Mouse (Mus musculus): Measurements from ENCODE around the gene Nudt14. TPM values are rescaled to one million over a fixed set of nuclear protein-coding genes. Genes with fewer than 3 reads are reported as not detected.

The Nudt14 gene
- 53.9 and 60.7 TPM in 2 replicates for polyA plus RNA-seq (2015; fragmentation: Nextera tagmentation; extraction: Ambion mirVana)

DNA sequence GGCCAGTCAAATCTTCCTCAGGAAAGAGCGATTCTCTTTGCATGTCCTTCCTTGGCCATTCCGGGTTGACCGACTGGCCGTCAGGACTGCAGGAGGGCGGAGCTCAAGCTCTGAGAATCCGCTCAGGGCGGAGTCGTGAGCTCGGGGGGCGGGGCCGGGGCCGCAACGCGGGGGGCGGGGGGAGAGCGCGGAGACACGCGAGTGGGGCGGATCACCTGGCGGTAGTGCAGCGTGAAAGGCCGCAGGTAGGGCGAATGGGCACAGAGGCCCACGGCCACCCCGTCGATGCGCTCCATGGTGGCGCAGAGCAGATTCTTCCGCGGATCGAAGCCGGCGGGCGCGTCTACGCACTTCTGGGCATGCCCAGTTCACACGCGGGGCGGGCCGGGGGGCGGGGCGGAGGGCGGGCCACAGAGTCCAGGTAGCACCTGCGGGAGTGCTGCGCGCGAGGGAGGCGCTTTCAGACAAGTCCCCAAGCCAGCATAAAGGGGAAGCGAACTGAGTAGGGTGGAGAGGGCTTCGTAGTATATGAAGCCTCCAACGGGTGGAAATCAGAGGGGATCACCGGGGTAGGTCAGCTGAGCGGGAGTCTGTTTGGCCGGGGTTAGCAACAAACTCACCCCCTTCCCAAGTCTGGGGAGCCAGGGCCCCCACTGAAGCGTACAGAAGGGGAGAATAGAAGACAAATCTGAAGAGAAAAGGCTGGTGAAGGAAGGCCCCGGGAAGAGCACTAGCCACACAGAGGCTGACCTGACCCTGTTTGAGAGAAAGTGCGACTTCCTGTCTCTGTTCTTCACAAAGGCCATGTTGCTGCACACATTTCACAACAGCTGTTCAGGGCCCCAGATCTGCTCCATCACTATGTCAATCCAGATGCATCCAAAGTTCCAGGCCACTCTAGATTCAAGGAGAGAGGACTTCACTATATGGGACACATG lies at the start of gene Nudt14:
Nudt14 (minus strand) TSS at position 349 of the 938 bp plus-strand sequence.

DNA sequence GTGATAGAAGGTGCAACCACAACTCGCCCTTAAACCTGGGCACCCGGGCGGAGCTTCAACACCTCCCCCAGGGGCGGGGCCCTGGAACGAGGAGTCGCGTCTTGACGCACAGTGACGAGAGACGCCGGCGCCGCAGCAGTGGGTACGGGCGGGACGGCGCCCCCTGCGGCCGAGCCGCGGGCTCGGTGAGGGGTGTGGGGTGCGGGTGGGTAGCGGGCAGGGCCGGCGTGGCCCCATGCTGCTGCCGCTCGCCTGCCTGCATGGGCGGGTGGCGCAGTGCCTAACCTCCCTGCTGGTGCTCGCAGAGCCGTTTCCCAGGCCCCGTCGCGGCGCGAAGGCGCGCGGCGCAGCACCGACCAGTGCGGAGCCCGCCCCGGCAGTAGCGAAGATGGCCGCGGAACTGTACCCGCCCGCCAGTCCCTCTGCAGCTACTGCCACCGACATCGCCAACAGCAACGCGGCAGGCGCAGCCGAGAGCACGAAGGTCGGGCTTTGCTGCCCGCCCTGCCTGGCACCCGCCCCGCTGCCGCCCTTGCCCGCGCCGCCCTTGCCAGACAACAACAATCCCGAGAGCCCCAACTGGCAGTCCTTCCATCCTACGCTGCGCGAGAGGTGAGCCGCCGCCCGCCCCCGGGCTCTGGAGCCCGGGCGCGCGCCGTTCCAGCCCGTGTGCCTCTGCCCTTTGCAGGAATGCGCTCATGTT lies 34.6 kb upstream of the Nudt14 start, which contains the start of gene Btbd6:
Btbd6 (plus strand) TSS at position 112 of the 703 bp plus-strand sequence.

DNA sequence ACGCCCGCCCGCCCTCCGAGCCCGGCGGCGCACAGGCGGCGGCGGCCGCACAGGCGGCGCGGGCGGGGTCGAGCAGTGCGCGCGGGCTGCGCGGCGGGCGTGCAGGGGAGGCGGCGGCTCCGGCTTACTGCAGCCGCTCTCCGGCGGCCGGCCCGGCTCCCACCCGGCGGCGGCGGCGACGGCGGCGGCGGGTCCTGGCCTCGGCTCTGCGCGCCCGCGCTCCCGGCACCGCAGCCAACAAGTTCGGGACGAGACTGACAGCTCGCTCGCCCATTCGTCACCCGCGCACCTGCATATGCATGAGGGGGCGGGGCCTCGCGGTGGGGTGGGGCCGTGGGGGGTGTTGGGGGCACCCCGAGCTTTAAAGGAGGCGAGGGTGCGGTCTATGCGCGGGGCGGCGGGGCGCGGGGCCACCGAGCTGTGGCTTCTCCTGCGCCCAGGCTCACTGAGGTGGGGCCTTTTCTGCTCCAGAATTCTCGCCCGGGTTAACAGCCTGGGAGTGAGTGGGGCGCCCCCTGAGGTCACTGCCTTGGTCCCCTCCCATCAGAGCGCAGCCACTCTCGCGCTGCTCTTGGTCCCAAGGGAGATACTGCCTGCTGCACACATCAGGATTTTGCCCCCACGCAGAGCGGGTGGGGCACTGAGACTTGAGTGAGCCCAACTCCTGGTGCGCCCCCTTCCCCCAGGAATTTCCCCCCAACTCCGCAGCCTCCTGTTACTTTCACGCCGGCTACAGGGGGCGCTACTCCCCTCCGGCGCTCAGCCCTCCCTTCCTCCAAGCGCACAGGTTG lies 12.2 kb downstream of the Nudt14 start, which contains the start of gene Jag2:
Jag2 (minus strand) TSS at position 215 of the 791 bp plus-strand sequence.

Small RNA genes lying within 50 kb of the gene (microRNA-seq; reads per million reads assigned to microRNA genes)
- 0.42 to 1.4 reads per million in 2 experiments for gene Mir6941

Other genes starting within 250 kb of the Nudt14 start
- gene Cep170b, start 221.7 kb downstream of the Nudt14 start, polyA plus RNA-seq (2015; fragmentation: Nextera tagmentation; extraction: Ambion mirVana) = 2.1 and 2.3 TPM in 2 replicates
- 14.3 and 15.0 TPM in 2 replicates for gene Pld4, start 181.5 kb downstream of the Nudt14 start, polyA plus RNA-seq (2015; fragmentation: Nextera tagmentation; extraction: Ambion mirVana)
- gene Ahnak2, start 139.5 kb downstream of the Nudt14 start, polyA plus RNA-seq (2015; fragmentation: Nextera tagmentation; extraction: Ambion mirVana) = 3.0 and 4.7 TPM in 2 replicates
- 0.79 and 1.7 TPM in 2 replicates for gene Clba1, start 133.2 kb downstream of the Nudt14 start, polyA plus RNA-seq (2015; fragmentation: Nextera tagmentation; extraction: Ambion mirVana)
- 18.6 and 22.2 TPM in 2 replicates for gene Cdca4, start 112.7 kb downstream of the Nudt14 start, polyA plus RNA-seq (2015; fragmentation: Nextera tagmentation; extraction: Ambion mirVana)
- gene Gpr132, start 73.9 kb downstream of the Nudt14 start, polyA plus RNA-seq (2015; fragmentation: Nextera tagmentation; extraction: Ambion mirVana) = 0.09 and 0.13 TPM in 2 replicates
- 9.8 and 12.6 TPM in 2 replicates for gene Jag2, start 12.3 kb downstream of the Nudt14 start, polyA plus RNA-seq (2015; fragmentation: Nextera tagmentation; extraction: Ambion mirVana)
- gene Btbd6, start 34.4 kb upstream of the Nudt14 start, polyA plus RNA-seq (2015; fragmentation: Nextera tagmentation; extraction: Ambion mirVana) = 17.0 and 18.0 TPM in 2 replicates
- gene Brf1, start 58.6 kb upstream of the Nudt14 start, polyA plus RNA-seq (2015; fragmentation: Nextera tagmentation; extraction: Ambion mirVana) = 33.7 and 39.6 TPM in 2 replicates
- 14.8 and 16.7 TPM in 2 replicates for gene Pacs2, start 72.4 kb upstream of the Nudt14 start, polyA plus RNA-seq (2015; fragmentation: Nextera tagmentation; extraction: Ambion mirVana)
- gene Tex22, start 132.4 kb upstream of the Nudt14 start, polyA plus RNA-seq (2015; fragmentation: Nextera tagmentation; extraction: Ambion mirVana) = not detected in 2 replicates
- gene Mta1, start 156.2 kb upstream of the Nudt14 start, polyA plus RNA-seq (2015; fragmentation: Nextera tagmentation; extraction: Ambion mirVana) = 6.5 and 6.8 TPM in 2 replicates
- 185 and 205 TPM in 2 replicates for gene Crip2, start 198.1 kb upstream of the Nudt14 start, polyA plus RNA-seq (2015; fragmentation: Nextera tagmentation; extraction: Ambion mirVana)
- gene Crip1, start 204.2 kb upstream of the Nudt14 start, polyA plus RNA-seq (2015; fragmentation: Nextera tagmentation; extraction: Ambion mirVana) = 404 and 584 TPM in 2 replicates
- 3.0 and 5.1 TPM in 2 replicates for gene Tedc1, start 214.3 kb upstream of the Nudt14 start, polyA plus RNA-seq (2015; fragmentation: Nextera tagmentation; extraction: Ambion mirVana)
- 2.9 and 3.1 TPM in 2 replicates for gene Tmem121, start 243.8 kb upstream of the Nudt14 start, polyA plus RNA-seq (2015; fragmentation: Nextera tagmentation; extraction: Ambion mirVana)

Data from skeletal muscle tissue, postnatal 0 days (tissue).